Comparison of ENCODE assay signal across 8 mouse cellular contexts in the genomic region with DNA sequence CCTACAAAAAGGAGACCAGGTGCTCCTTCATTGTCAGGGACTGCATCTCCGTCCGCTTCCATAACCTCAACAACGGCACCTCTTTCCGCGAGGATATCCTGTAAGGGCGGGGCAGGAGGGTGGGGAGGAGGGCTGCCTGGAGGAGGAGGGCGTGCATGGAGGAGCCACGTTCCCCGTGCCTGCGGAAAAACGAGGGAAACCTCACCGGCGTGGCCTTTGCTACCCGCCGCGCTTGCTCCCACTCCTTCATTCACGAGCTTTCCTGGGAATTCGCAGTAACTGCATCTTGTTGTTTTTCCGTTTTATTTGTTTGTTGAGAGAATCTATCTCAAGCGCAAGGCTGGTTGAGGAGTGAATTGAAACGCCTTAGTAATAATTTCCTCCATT. TPM values are rescaled to one million over a fixed set of nuclear protein-coding genes. Genes with fewer than 3 reads are reported as not detected.
DNase-seq lines count a peak whose midpoint lies in the region; ATAC-seq and TF ChIP-seq lines count a peak whose summit lies in the region.

No protein-coding gene starts in this region.

- peak overlapping the region; percentile 85 for H3K4me2 ChIP-seq in forebrain, embryonic 14.5 days (ENCODE audit: low read length)
- H3K4me2 ChIP-seq in liver, embryonic 14.5 days (ENCODE audit: low read depth), result peak overlapping the region; percentile 77

- H3K27ac ChIP-seq in forebrain, embryonic 14.5 days (ENCODE audit: low read depth, low read length), result peak overlapping the region; percentile 74
- H3K27ac ChIP-seq in liver, embryonic 14.5 days, result peak overlapping the region; percentile 96

- DNase-seq in cerebellum, adult 11 months, result no peak
- DNase-seq in forebrain, embryonic 14.5 days (ENCODE audit: low spot score), result no peak
- DNase-seq in liver, embryonic 14.5 days (ENCODE audit: low read depth in 3 of 3, low spot score in 3 of 3), result peak in 1 of 3 experiments; percentile 55
- no peak for DNase-seq in embryo, embryonic 10 days (ENCODE audit: low spot score)
- DNase-seq in cerebellum, adult 11-12 months, result no peak
- no peak for DNase-seq in right cerebral cortex, adult 2 months (ENCODE audit: low spot score in 2 of 2)

- TF ChIP-seq CTCF in C2C12 (IDR thresholded peaks at IDR 0.05; ENCODE audit: control insufficient read depth, insufficient read depth, insufficient read length), result no peak
- TF ChIP-seq CTCF in liver, embryonic 14.5 days (IDR thresholded peaks at IDR 0.05; ENCODE audit: low read depth), result no peak

- 1% methylated on average over 21 of the region's 21 CpGs for WGBS in forebrain, embryonic 14.5 days
- WGBS in liver, embryonic 14.5 days (ENCODE audit: insufficient replicate concordance), result under 1% methylated on average over 21 of the region's 21 CpGs

- H3K79me2 ChIP-seq in C2C12 (ENCODE audit: control insufficient read depth, insufficient read depth), result peaks cover 48% of the 10 kb centered on the region

- H3K9ac ChIP-seq in forebrain, embryonic 14.5 days (ENCODE audit: low read length), result peak overlapping the region; percentile 77
- peak overlapping the region; percentile 88 for H3K9ac ChIP-seq in liver, embryonic 14.5 days (replicated peaks)

- peak overlapping the region; percentile 81 for H3ac ChIP-seq in C2C12 (ENCODE audit: control insufficient read depth, insufficient read length, low read depth)

- TF ChIP-seq EP300 in liver, embryonic 14.5 days (IDR thresholded peaks at IDR 0.05; ENCODE audit: low read depth), result no peak

- no peaks in the 10 kb centered on the region for H3K9me3 ChIP-seq in forebrain, embryonic 14.5 days (replicated peaks; ENCODE audit: control insufficient read depth, low read length)
- no peaks in the 10 kb centered on the region for H3K9me3 ChIP-seq in liver, embryonic 14.5 days (ENCODE audit: control insufficient read depth, low read length)

- peaks cover 13% of the 10 kb centered on the region for H3K36me3 ChIP-seq in C2C12 (ENCODE audit: control insufficient read depth, insufficient read depth)
- H3K36me3 ChIP-seq in forebrain, embryonic 14.5 days (ENCODE audit: control insufficient read depth, insufficient read depth, low read length), result peaks cover 11% of the 10 kb centered on the region; the same call in 1 of the 2 replicates
- peaks cover 6% of the 10 kb centered on the region for H3K36me3 ChIP-seq in liver, embryonic 14.5 days (replicated peaks; ENCODE audit: control insufficient read depth, insufficient read depth, low read depth)

- H3K79me3 ChIP-seq in C2C12 (ENCODE audit: low read depth), result peaks cover 22% of the 10 kb centered on the region

- peak overlapping the region; percentile 94 for H3K4me3 ChIP-seq in C2C12 (ENCODE audit: insufficient read depth, poor library complexity, severe bottlenecking)
- H3K4me3 ChIP-seq in forebrain, embryonic 14.5 days (ENCODE audit: low read depth, low read length), result peak overlapping the region; percentile 77
- peak overlapping the region; percentile 95 to 97 for H3K4me3 ChIP-seq in liver, embryonic 14.5 days (ENCODE audit: insufficient read depth in 1 of 2, low read depth in 2 of 2, low read length in 2 of 2)

- ATAC-seq in cerebellum, adult (ENCODE audit: insufficient number of reproducible peaks, low FRiP score, low TSS enrichment), result peak; percentile 34; the same call in 1 of the 2 replicates
- ATAC-seq in forebrain, embryonic 14.5 days, result peak; percentile 63; the same call in 1 of the 2 replicates
- peak; percentile 79 for ATAC-seq in liver, embryonic 14.5 days (ENCODE audit: insufficient read depth)

- H3K27me3 ChIP-seq in C2C12 (ENCODE audit: control insufficient read depth, insufficient read depth, insufficient read length), result no peaks in the 10 kb centered on the region
- H3K27me3 ChIP-seq in forebrain, embryonic 14.5 days (replicated peaks; ENCODE audit: control insufficient read depth, insufficient read depth, low read length), result no peaks in the 10 kb centered on the region
- no peaks in the 10 kb centered on the region for H3K27me3 ChIP-seq in liver, embryonic 14.5 days (ENCODE audit: control insufficient read depth, insufficient read depth, low read length)

- H3K4me1 ChIP-seq in forebrain, embryonic 14.5 days (ENCODE audit: control insufficient read depth, insufficient read depth, low read length), result peaks cover 8% of the 10 kb centered on the region; the same call in 1 of the 2 replicates
- H3K4me1 ChIP-seq in liver, embryonic 14.5 days (replicated peaks; ENCODE audit: control insufficient read depth in 2 of 2, insufficient read depth in 2 of 2, low read length in 1 of 2), result peaks cover 12 to 13% of the 10 kb centered on the region in 2 experiments

TF ChIP-seq in C2C12, 6 proteins besides CTCF, POLR2A, EP300 and RAD21:
- TF ChIP-seq MYOD1 (IDR thresholded peaks at IDR 0.05; ENCODE audit: control insufficient read depth, insufficient read length, low read depth) (no peak), CEBPB (IDR thresholded peaks at IDR 0.05; ENCODE audit: low read depth) (no peak), MAX (IDR thresholded peaks at IDR 0.05) (peak; percentile 52), FOSL1 (IDR thresholded peaks at IDR 0.05; ENCODE audit: insufficient read depth, low read length, poor library complexity, severe bottlenecking) (no peak)

RNA-seq across cellular contexts. Expression of gene Zswim3, which starts 0.4 kb away (rescaled TPM):
- polyA plus RNA-seq in C2C12 (2012; fragmentation: generic; extraction: Trizol), result 2.9 TPM
- 13.0 and 15.0 TPM in 2 replicates for polyA plus RNA-seq in forebrain, embryonic 14.5 days (2014; fragmentation: Nextera tagmentation; extraction: Ambion mirVana)
- 2.2 and 2.4 TPM in 2 replicates for polyA plus RNA-seq in liver, embryonic 14.5 days (2012; rRNA removed)
- polyA plus RNA-seq in liver, embryonic 14.5 days (2014; fragmentation: Nextera tagmentation; extraction: Ambion mirVana), result 3.7 and 4.5 TPM in 2 replicates

RNA-seq across cellular contexts. Expression of gene Acot8, which starts 0.6 kb away (rescaled TPM):
- polyA plus RNA-seq in C2C12 (2012; fragmentation: generic; extraction: Trizol), result 20.5 TPM
- 12.0 and 14.3 TPM in 2 replicates for polyA plus RNA-seq in forebrain, embryonic 14.5 days (2014; fragmentation: Nextera tagmentation; extraction: Ambion mirVana)
- polyA plus RNA-seq in liver, embryonic 14.5 days (2012; rRNA removed), result 20.6 and 22.1 TPM in 2 replicates
- polyA plus RNA-seq in liver, embryonic 14.5 days (2014; fragmentation: Nextera tagmentation; extraction: Ambion mirVana), result 13.5 and 14.7 TPM in 2 replicates

RNA-seq across cellular contexts. Expression of gene Zswim1, which starts 17.2 kb away (rescaled TPM):
- polyA plus RNA-seq in C2C12 (2012; fragmentation: generic; extraction: Trizol), result 10.0 TPM
- polyA plus RNA-seq in forebrain, embryonic 14.5 days (2014; fragmentation: Nextera tagmentation; extraction: Ambion mirVana), result 19.5 and 23.5 TPM in 2 replicates
- 2.0 and 2.6 TPM in 2 replicates for polyA plus RNA-seq in liver, embryonic 14.5 days (2012; rRNA removed)
- polyA plus RNA-seq in liver, embryonic 14.5 days (2014; fragmentation: Nextera tagmentation; extraction: Ambion mirVana), result 3.6 and 4.6 TPM in 2 replicates

RNA-seq across cellular contexts. Expression of gene Snx21, which starts 19.7 kb away (rescaled TPM):
- 19.5 TPM for polyA plus RNA-seq in C2C12 (2012; fragmentation: generic; extraction: Trizol)
- polyA plus RNA-seq in forebrain, embryonic 14.5 days (2014; fragmentation: Nextera tagmentation; extraction: Ambion mirVana), result 20.4 and 22.8 TPM in 2 replicates
- polyA plus RNA-seq in liver, embryonic 14.5 days (2012; rRNA removed), result 2.3 TPM in 2 replicates
- polyA plus RNA-seq in liver, embryonic 14.5 days (2014; fragmentation: Nextera tagmentation; extraction: Ambion mirVana), result 2.9 and 4.4 TPM in 2 replicates

RNA-seq across cellular contexts. Expression of gene Spata25, which starts 23.0 kb away (rescaled TPM):
- not detected for polyA plus RNA-seq in C2C12 (2012; fragmentation: generic; extraction: Trizol)
- 0.30 TPM in 1 of 2 replicates, not detected in the other for polyA plus RNA-seq in forebrain, embryonic 14.5 days (2014; fragmentation: Nextera tagmentation; extraction: Ambion mirVana)
- polyA plus RNA-seq in liver, embryonic 14.5 days (2012; rRNA removed), result not detected in 2 replicates
- polyA plus RNA-seq in liver, embryonic 14.5 days (2014; fragmentation: Nextera tagmentation; extraction: Ambion mirVana), result not detected in 2 replicates
